Mouse (Mus musculus): ENCODE measurements around the gene Jkamp. TPM values are rescaled to one million over a fixed set of nuclear protein-coding genes. Genes with fewer than 3 reads are reported as not detected.

Gene Jkamp
- polyA plus RNA-seq, 1 experiment from 2014 or later, result 71.8 TPM

DNA sequence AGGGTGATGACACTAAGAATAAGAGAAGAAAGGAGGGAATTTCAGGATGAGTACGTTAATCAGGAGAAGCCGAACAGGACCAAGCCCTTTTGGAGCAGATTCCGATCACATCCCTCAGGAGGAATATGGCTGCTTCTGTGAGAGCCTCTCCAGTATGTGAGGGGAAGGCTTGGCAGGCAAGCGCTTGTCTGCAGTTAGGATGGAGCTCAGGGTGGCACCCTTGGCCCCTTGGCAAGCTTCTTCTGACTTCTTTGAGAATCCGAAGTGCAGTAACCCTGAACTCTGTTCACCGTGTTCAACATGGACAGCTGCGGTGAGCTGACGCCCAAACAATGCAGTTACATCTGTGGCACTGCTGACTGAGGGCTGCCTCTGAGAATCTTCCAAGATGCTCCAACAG, 11.6 kb downstream of the Jkamp start:
- H3K4me3 ChIP-seq (replicated peaks), result no peak overlapping the region
- H3K27ac ChIP-seq, result no peak overlapping the region
- H3K27me3 ChIP-seq (replicated peaks), result no peaks in the 10 kb centered on the region
- H3K4me2 ChIP-seq, result no peak overlapping the region
- no peak overlapping the region for H3K9ac ChIP-seq
- no peaks in the 10 kb centered on the region for H3K9me3 ChIP-seq
- H3K4me1 ChIP-seq, result no peaks in the 10 kb centered on the region
- WGBS, result 87% methylated on average over 8 of the region's 8 CpGs
- ATAC-seq (ENCODE audit: insufficient read depth, low FRiP score, low read depth), result no peak
- peaks cover 25% of the 10 kb centered on the region for H3K36me3 ChIP-seq

DNA sequence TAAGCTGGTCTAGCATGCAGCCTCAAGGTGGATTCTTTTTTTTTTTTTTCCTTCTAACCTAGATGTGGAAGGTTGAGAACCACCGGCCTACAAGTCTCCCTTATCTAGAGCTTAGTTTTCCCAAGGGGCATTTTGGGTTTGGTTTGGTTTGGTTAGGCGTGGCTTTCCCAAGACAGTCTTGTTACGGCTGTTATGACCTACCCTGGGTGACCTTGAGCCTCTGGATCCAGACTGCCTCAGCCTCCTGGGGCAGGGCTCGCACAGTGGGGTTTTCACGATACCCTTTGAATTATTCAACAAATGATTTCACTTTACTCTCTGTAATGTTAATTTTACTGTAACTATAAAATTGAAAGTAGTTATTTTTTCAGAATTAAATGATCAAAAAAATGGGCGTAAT, 17.4 kb downstream of the Jkamp start:
- ATAC-seq (ENCODE audit: insufficient read depth, low FRiP score, low read depth), result no peak
- H3K4me1 ChIP-seq, result 0 out of 2 replicates have a peak, but pooled peaks cover 3% of the 10 kb centered on the region
- no peaks in the 10 kb centered on the region for H3K27me3 ChIP-seq (replicated peaks)
- no peak overlapping the region for H3K27ac ChIP-seq
- no peak overlapping the region for H3K9ac ChIP-seq
- H3K36me3 ChIP-seq, result peaks cover 7% of the 10 kb centered on the region
- no peak overlapping the region for H3K4me3 ChIP-seq (replicated peaks)
- H3K4me2 ChIP-seq, result no peak overlapping the region
- H3K9me3 ChIP-seq, result no peaks in the 10 kb centered on the region
- 79% methylated on average over 6 of the region's 6 CpGs for WGBS

DNA sequence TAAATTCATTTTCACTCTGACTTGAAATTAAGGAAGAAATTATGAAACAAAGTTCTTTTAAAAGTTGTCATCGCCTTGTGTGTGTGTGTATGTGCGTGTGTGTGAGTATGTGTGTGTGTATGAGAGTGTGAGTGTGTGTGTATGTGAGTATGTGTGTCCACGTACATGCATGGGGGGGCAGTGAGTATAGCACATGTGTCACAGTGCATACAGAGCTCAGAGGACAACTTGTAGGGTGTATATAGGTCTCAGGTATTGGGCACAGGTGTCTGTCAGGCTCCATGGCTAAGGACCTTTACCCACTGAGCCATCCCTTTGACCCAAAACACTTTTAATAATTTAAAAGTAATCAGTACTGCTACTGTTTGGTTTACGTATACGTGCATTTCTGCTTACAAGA, 18.6 kb downstream of the Jkamp start:
- Histone ChIP-seq H3K9me3 (no peaks in the 10 kb centered on the region), H3K27ac (no peak overlapping the region), H3K4me3 (replicated peaks) (no peak overlapping the region), H3K4me2 (no peak overlapping the region), H3K4me1 (0 out of 2 replicates have a peak, but pooled peaks cover 3% of the 10 kb centered on the region), H3K36me3 (peaks cover 7% of the 10 kb centered on the region; the same call in 1 of the 2 replicates), H3K27me3 (replicated peaks) (no peaks in the 10 kb centered on the region), H3K9ac (no peak overlapping the region)
- no peak for ATAC-seq (ENCODE audit: insufficient read depth, low FRiP score, low read depth)
- WGBS, result 77% methylated on average over 5 of the region's 5 CpGs

DNA sequence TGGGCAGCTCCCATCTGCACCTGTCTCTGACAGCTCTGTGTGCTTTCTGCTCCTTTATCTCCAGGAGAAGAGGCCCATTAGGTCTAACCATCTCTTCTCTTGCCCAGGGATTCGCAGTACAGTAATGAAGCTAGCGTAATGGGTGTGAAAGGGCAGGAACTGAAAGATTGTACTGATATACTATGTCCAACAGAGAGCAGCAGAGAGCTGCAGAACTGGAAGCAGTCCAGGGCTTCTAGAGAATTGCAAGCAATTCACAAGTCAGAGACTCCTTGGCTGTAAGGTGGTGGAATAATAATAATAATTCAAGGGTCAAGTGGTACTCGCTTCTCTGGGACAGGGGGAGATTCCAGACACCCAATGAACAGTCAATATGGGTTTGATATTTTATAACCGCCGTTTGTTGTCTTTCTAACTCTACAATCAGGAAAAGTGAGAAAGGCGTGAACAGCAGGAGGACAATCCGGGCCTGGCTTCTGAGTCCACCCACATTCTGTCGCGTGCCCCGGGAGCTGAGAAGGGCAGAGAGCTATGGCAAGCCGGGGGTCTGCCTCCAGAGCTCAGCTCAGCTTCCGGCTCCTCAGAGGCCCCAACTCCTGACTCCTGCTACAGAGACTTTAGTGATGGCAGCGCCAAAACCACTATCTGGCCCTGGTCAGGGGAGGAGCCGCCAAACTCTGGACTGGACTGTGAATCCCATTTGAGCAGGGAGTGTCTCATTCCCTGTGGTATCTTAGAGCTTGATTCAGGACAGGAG, 19.3 kb downstream of the Jkamp start:
- H3K27ac ChIP-seq, result no peak overlapping the region
- H3K9me3 ChIP-seq, result no peaks in the 10 kb centered on the region
- H3K4me2 ChIP-seq, result no peak overlapping the region
- no peak for ATAC-seq (ENCODE audit: insufficient read depth, low FRiP score, low read depth)
- peaks cover 7% of the 10 kb centered on the region; the same call in 1 of the 2 replicates for H3K36me3 ChIP-seq
- no peaks in the 10 kb centered on the region for H3K27me3 ChIP-seq (replicated peaks)
- H3K9ac ChIP-seq, result no peak overlapping the region
- no peak overlapping the region for H3K4me3 ChIP-seq (replicated peaks)
- WGBS, result 31% methylated on average over 14 of the region's 14 CpGs
- H3K4me1 ChIP-seq, result 0 out of 2 replicates have a peak, but pooled peaks cover 3% of the 10 kb centered on the region

DNA sequence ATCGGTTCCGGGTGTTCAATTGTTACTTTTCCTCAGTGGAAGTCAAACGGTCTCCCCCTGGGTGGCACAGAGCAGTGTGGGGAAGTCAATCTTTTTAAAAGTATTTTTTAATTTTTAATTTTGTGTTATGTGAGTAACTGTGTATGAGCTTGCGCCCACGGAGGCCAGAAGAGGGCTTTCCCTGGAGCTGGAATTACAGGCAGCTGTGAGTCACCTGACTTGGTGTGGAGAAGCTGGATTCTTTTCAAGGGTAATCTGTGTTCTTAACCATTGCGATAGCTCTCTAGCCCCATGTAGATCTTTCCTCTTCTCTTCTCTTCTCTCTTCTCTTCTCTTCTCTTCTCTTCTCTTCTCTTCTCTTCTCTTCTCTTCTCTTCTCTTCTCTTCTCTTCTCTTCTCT, 29.7 kb downstream of the Jkamp start:
- Histone ChIP-seq H3K4me2 (no peak overlapping the region), H3K4me3 (replicated peaks) (no peak overlapping the region), H3K9ac (no peak overlapping the region), H3K27me3 (replicated peaks) (no peaks in the 10 kb centered on the region), H3K36me3 (no peaks in the 10 kb centered on the region), H3K27ac (no peak overlapping the region), H3K9me3 (no peaks in the 10 kb centered on the region), H3K4me1 (no peaks in the 10 kb centered on the region)
- WGBS, result 77% methylated on average over 6 of the region's 6 CpGs
- no peak for ATAC-seq (ENCODE audit: insufficient read depth, low FRiP score, low read depth)

DNA sequence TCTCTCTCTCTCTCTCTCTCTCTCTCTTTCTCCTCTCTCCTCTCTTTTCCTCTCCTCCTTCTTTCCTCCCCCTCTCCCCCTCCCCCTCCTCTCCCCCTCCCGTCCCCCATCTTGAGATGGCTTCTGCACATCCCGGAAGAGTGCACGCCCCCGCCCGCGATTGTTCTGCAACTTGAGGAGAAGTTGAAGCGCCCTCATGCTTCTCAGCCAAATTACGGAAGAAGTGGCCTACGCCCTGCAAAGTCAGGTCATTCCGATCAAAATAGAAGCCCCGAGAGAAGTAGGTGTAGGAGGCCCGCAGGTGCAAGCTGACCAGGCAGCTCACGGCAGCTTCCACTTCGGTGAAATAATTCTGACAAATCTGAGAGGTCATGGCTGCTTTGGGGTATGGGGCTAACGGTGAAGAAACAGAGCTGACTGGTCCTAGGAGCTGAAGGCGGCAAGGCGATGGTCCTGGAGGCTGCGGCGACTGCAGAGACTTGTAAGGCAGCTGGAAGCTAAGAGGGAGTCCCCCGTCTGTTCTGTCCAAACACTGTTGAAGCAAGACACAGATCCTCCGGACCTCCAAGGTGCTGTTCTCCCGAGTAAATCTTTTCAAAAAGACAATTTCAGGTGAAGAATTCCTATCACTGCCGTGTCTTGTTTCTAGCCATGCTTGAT, 30.4 kb downstream of the Jkamp start:
- no peak for ATAC-seq (ENCODE audit: insufficient read depth, low FRiP score, low read depth)
- Histone ChIP-seq H3K4me2 (no peak overlapping the region), H3K27me3 (replicated peaks) (no peaks in the 10 kb centered on the region), H3K9ac (no peak overlapping the region), H3K27ac (no peak overlapping the region), H3K36me3 (no peaks in the 10 kb centered on the region), H3K4me3 (replicated peaks) (no peak overlapping the region), H3K9me3 (no peaks in the 10 kb centered on the region), H3K4me1 (no peaks in the 10 kb centered on the region)
- WGBS, result 72% methylated on average over 21 of the region's 23 CpGs

DNA sequence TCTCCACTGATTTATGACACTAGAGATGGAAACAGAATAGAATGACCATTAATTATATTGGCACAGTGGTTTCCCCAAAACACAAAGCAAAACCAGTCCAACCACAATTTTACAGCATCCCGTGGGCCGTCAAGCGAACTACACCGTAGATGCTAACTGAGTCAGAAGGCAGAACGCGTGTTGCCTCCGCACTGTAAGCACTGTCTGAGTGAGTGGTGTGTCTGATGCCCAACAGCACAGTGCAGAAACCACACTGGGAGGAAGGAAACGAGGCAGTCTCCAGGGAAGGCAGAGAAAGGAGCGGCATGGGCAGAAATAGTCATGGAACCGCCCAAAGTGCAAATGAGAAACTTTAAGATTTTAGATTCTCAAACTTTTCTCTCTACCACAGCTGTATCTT, 43.8 kb downstream of the Jkamp start:
- 91% methylated on average over 10 of the region's 10 CpGs for WGBS
- no peak for ATAC-seq (ENCODE audit: insufficient read depth, low FRiP score, low read depth)
- no peaks in the 10 kb centered on the region for H3K36me3 ChIP-seq
- H3K27me3 ChIP-seq (replicated peaks), result no peaks in the 10 kb centered on the region
- H3K27ac ChIP-seq, result no peak overlapping the region
- no peak overlapping the region for H3K4me2 ChIP-seq
- H3K4me3 ChIP-seq (replicated peaks), result no peak overlapping the region
- H3K9me3 ChIP-seq, result no peaks in the 10 kb centered on the region
- H3K4me1 ChIP-seq, result no peaks in the 10 kb centered on the region
- H3K9ac ChIP-seq, result no peak overlapping the region

DNA sequence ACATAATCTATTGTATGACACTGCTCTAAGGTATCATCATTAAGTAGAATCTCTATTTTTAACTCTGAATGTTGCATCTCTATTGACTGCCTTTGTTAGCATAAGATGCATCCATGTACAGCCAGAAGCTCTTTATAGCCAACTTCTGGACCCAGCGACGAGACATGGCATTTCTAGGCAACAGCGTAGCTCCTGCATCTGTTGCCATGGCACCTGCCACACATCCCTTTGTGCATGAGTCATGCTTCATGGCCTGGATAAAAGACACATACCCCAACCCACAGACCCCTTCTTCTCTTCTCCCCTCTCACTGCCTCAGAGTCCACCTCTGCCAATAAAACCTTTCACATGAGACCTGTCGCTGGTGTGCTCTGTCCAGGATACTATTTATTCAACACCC, 65.4 kb downstream of the Jkamp start:
- Histone ChIP-seq H3K27me3 (replicated peaks) (no peaks in the 10 kb centered on the region), H3K4me1 (no peaks in the 10 kb centered on the region), H3K27ac (no peak overlapping the region), H3K4me3 (replicated peaks) (no peak overlapping the region), H3K4me2 (no peak overlapping the region), H3K36me3 (no peaks in the 10 kb centered on the region), H3K9me3 (no peaks in the 10 kb centered on the region), H3K9ac (no peak overlapping the region)
- no peak for ATAC-seq (ENCODE audit: insufficient read depth, low FRiP score, low read depth)
- 86% methylated on average over 4 of the region's 4 CpGs for WGBS

Small RNA genes lying within 50 kb of the gene (microRNA-seq; reads per million reads assigned to microRNA genes)
- not detected for gene Gm24466

Other genes with a start within 250 kb of the Jkamp start
- 0.54 and 0.77 TPM in 2 replicates for gene Gpr135, start 14.5 kb upstream of the Jkamp start, polyA plus RNA-seq (2015; fragmentation: Nextera tagmentation; extraction: Ambion mirVana)
- 15.8 and 16.4 TPM in 2 replicates for gene L3hypdh, start 150 bp upstream of the Jkamp start, polyA plus RNA-seq (2015; fragmentation: Nextera tagmentation; extraction: Ambion mirVana)
- not detected in 2 replicates for gene Ccdc175, start 99.4 kb downstream of the Jkamp start, polyA plus RNA-seq (2015; fragmentation: Nextera tagmentation; extraction: Ambion mirVana)

All from stomach, embryonic 15.5 days (tissue).